Mouse (Mus musculus): ENCODE data around the gene Spag16. TPM values are rescaled to one million over a fixed set of nuclear protein-coding genes. Genes with fewer than 3 reads are reported as not detected.

The Spag16 gene
- polyA plus RNA-seq, 1 experiment from 2014 or later = 2.6 TPM

GRCm38 (mm10) chr1:70135547-70135946 lies 308.8 kb downstream of the Spag16 start:
- no peak overlapping the region for H3K4me3 ChIP-seq
- no peaks in the 10 kb centered on the region for H3K27me3 ChIP-seq (ENCODE audit: poor library complexity, severe bottlenecking)
- 88% methylated on average over 2 of the region's 2 CpGs for WGBS
- H3K36me3 ChIP-seq (replicated peaks) = no peaks in the 10 kb centered on the region
- H3K9me3 ChIP-seq = 0 out of 2 replicates have a peak, but pooled peaks cover 1% of the 10 kb centered on the region
- H3K27ac ChIP-seq = no peak overlapping the region
- no peaks in the 10 kb centered on the region for H3K4me1 ChIP-seq
- DNase-seq (ENCODE audit: extremely low spot score, low spot score) = no peak

GRCm38 (mm10) chr1:70165343-70166158 lies 338.8 kb downstream of the Spag16 start:
- WGBS = 82% methylated on average over 3 of the region's 3 CpGs
- DNase-seq (ENCODE audit: extremely low spot score, low spot score) = no peak
- Histone ChIP-seq H3K36me3 (replicated peaks) (no peaks in the 10 kb centered on the region), H3K4me3 (no peak overlapping the region), H3K27me3 (ENCODE audit: poor library complexity, severe bottlenecking) (no peaks in the 10 kb centered on the region), H3K27ac (no peak overlapping the region), H3K9me3 (no peaks in the 10 kb centered on the region), H3K4me1 (no peaks in the 10 kb centered on the region)

GRCm38 (mm10) chr1:70180123-70180741 lies 353.5 kb downstream of the Spag16 start:
- no peaks in the 10 kb centered on the region for H3K27me3 ChIP-seq (ENCODE audit: poor library complexity, severe bottlenecking)
- WGBS = 83% methylated on average over 4 of the region's 4 CpGs
- H3K36me3 ChIP-seq (replicated peaks) = no peaks in the 10 kb centered on the region
- no peaks in the 10 kb centered on the region for H3K4me1 ChIP-seq
- no peak overlapping the region for H3K4me3 ChIP-seq
- H3K9me3 ChIP-seq = no peaks in the 10 kb centered on the region
- H3K27ac ChIP-seq = no peak overlapping the region
- DNase-seq (ENCODE audit: extremely low spot score, low spot score) = no peak

GRCm38 (mm10) chr1:70264815-70265214 lies 438.0 kb downstream of the Spag16 start:
- WGBS = 67% methylated on average over 9 of the region's 9 CpGs
- DNase-seq (ENCODE audit: extremely low spot score, low spot score) = no peak
- Histone ChIP-seq H3K27me3 (ENCODE audit: poor library complexity, severe bottlenecking) (no peaks in the 10 kb centered on the region), H3K4me3 (no peak overlapping the region), H3K36me3 (replicated peaks) (no peaks in the 10 kb centered on the region), H3K27ac (no peak overlapping the region), H3K9me3 (no peaks in the 10 kb centered on the region), H3K4me1 (peaks cover 15% of the 10 kb centered on the region)

- no peak for DNase-seq (ENCODE audit: extremely low spot score, low spot score)
- 84% methylated on average over 5 of the region's 5 CpGs for WGBS
- Histone ChIP-seq H3K4me1 (peaks cover 15% of the 10 kb centered on the region), H3K9me3 (no peaks in the 10 kb centered on the region), H3K36me3 (replicated peaks) (no peaks in the 10 kb centered on the region), H3K4me3 (no peak overlapping the region), H3K27me3 (ENCODE audit: poor library complexity, severe bottlenecking) (no peaks in the 10 kb centered on the region), H3K27ac (no peak overlapping the region)
Measured at GRCm38 (mm10) chr1:70265920-70266505, 439.2 kb downstream of the Spag16 start.

GRCm38 (mm10) chr1:70270139-70270538 lies 443.4 kb downstream of the Spag16 start:
- no peaks in the 10 kb centered on the region for H3K9me3 ChIP-seq
- DNase-seq (ENCODE audit: extremely low spot score, low spot score) = no peak
- no peaks in the 10 kb centered on the region for H3K36me3 ChIP-seq (replicated peaks)
- no peak overlapping the region for H3K27ac ChIP-seq
- no peaks in the 10 kb centered on the region for H3K27me3 ChIP-seq (ENCODE audit: poor library complexity, severe bottlenecking)
- H3K4me1 ChIP-seq = peaks cover 8% of the 10 kb centered on the region; the same call in 1 of the 2 replicates
- no peak overlapping the region for H3K4me3 ChIP-seq
- 19% methylated on average over 8 of the region's 8 CpGs for WGBS

GRCm38 (mm10) chr1:70272753-70273152 lies 446.0 kb downstream of the Spag16 start:
- H3K27me3 ChIP-seq (ENCODE audit: poor library complexity, severe bottlenecking) = no peaks in the 10 kb centered on the region
- H3K27ac ChIP-seq = no peak overlapping the region
- no peak for DNase-seq (ENCODE audit: extremely low spot score, low spot score)
- no peaks in the 10 kb centered on the region for H3K4me1 ChIP-seq
- no peaks in the 10 kb centered on the region for H3K36me3 ChIP-seq (replicated peaks)
- H3K4me3 ChIP-seq = no peak overlapping the region
- H3K9me3 ChIP-seq = no peaks in the 10 kb centered on the region
- WGBS = 89% methylated on average over 2 of the region's 2 CpGs

GRCm38 (mm10) chr1:70279296-70279695 lies 452.5 kb downstream of the Spag16 start:
- H3K4me3 ChIP-seq = no peak overlapping the region
- no peaks in the 10 kb centered on the region for H3K36me3 ChIP-seq (replicated peaks)
- 73% methylated on average over 2 of the region's 2 CpGs for WGBS
- no peaks in the 10 kb centered on the region for H3K4me1 ChIP-seq
- H3K27ac ChIP-seq = no peak overlapping the region
- no peaks in the 10 kb centered on the region for H3K9me3 ChIP-seq
- DNase-seq (ENCODE audit: extremely low spot score, low spot score) = no peak
- H3K27me3 ChIP-seq (ENCODE audit: poor library complexity, severe bottlenecking) = no peaks in the 10 kb centered on the region

GRCm38 (mm10) chr1:70283388-70283787 lies 456.6 kb downstream of the Spag16 start:
- no peak for DNase-seq (ENCODE audit: extremely low spot score, low spot score)
- H3K36me3 ChIP-seq (replicated peaks) = no peaks in the 10 kb centered on the region
- H3K27me3 ChIP-seq (ENCODE audit: poor library complexity, severe bottlenecking) = no peaks in the 10 kb centered on the region
- 90% methylated on average over 1 of the region's 1 CpGs for WGBS
- H3K27ac ChIP-seq = no peak overlapping the region
- H3K4me3 ChIP-seq = no peak overlapping the region
- no peaks in the 10 kb centered on the region for H3K4me1 ChIP-seq
- H3K9me3 ChIP-seq = no peaks in the 10 kb centered on the region

GRCm38 (mm10) chr1:70284140-70284539 lies 457.4 kb downstream of the Spag16 start:
- Histone ChIP-seq H3K4me3 (no peak overlapping the region), H3K9me3 (no peaks in the 10 kb centered on the region), H3K4me1 (no peaks in the 10 kb centered on the region), H3K27ac (no peak overlapping the region), H3K27me3 (ENCODE audit: poor library complexity, severe bottlenecking) (no peaks in the 10 kb centered on the region), H3K36me3 (replicated peaks) (no peaks in the 10 kb centered on the region)
- WGBS = 76% methylated on average over 1 of the region's 1 CpGs
- no peak for DNase-seq (ENCODE audit: extremely low spot score, low spot score)

- H3K36me3 ChIP-seq (replicated peaks) = no peaks in the 10 kb centered on the region
- H3K27me3 ChIP-seq (ENCODE audit: poor library complexity, severe bottlenecking) = no peaks in the 10 kb centered on the region
- no peak overlapping the region for H3K27ac ChIP-seq
- no peak for DNase-seq (ENCODE audit: extremely low spot score, low spot score)
- H3K9me3 ChIP-seq = no peaks in the 10 kb centered on the region
- no peak overlapping the region for H3K4me3 ChIP-seq
- WGBS = 90% methylated on average over 13 of the region's 13 CpGs
- no peaks in the 10 kb centered on the region for H3K4me1 ChIP-seq
Measured at GRCm38 (mm10) chr1:70316128-70316765, 489.5 kb downstream of the Spag16 start.

- no peaks in the 10 kb centered on the region for H3K9me3 ChIP-seq
- H3K4me3 ChIP-seq = no peak overlapping the region
- no peaks in the 10 kb centered on the region for H3K4me1 ChIP-seq
- 77% methylated on average over 4 of the region's 4 CpGs for WGBS
- no peak overlapping the region for H3K27ac ChIP-seq
- H3K36me3 ChIP-seq (replicated peaks) = no peaks in the 10 kb centered on the region
- no peak for DNase-seq (ENCODE audit: extremely low spot score, low spot score)
- no peaks in the 10 kb centered on the region for H3K27me3 ChIP-seq (ENCODE audit: poor library complexity, severe bottlenecking)
Measured at GRCm38 (mm10) chr1:70320951-70321350, 494.2 kb downstream of the Spag16 start.

GRCm38 (mm10) chr1:70346179-70346578 lies 519.4 kb downstream of the Spag16 start:
- Histone ChIP-seq H3K4me1 (no peaks in the 10 kb centered on the region), H3K27ac (no peak overlapping the region), H3K27me3 (ENCODE audit: poor library complexity, severe bottlenecking) (no peaks in the 10 kb centered on the region), H3K36me3 (replicated peaks) (no peaks in the 10 kb centered on the region), H3K4me3 (no peak overlapping the region), H3K9me3 (no peaks in the 10 kb centered on the region)
- WGBS = 88% methylated on average over 2 of the region's 2 CpGs
- DNase-seq (ENCODE audit: extremely low spot score, low spot score) = no peak
